Mouse (Mus musculus): ENCODE measurements around the gene Prodh2. TPM values are rescaled to one million over a fixed set of nuclear protein-coding genes. Genes with fewer than 3 reads are reported as not detected.

Prodh2 gene
- not detected in 2 replicates for polyA plus RNA-seq (2014; fragmentation: Nextera tagmentation; extraction: Ambion mirVana)

- no peak within 1 kb of the TSS for H3K4me3 ChIP-seq (ENCODE audit: low read depth, low read length)
- no peaks in the 10 kb centered on the region for H3K9me3 ChIP-seq (ENCODE audit: low read depth, low read length)
- no peak within 1 kb of the TSS; the same call in 1 of the 2 replicates for H3K9ac ChIP-seq
- DNase-seq (no peak), ATAC-seq (ENCODE audit: insufficient read depth) (no peak)
- H3K27me3 ChIP-seq (ENCODE audit: insufficient read depth, low read length), result no peaks in the 10 kb centered on the region
- no peaks in the 10 kb centered on the region for H3K36me3 ChIP-seq (ENCODE audit: insufficient read depth)
- no peak within 1 kb of the TSS for H3K27ac ChIP-seq (ENCODE audit: low read depth)
- TF ChIP-seq CTCF (IDR thresholded peaks at IDR 0.05; ENCODE audit: low read depth), result no peak; the same call in 1 of the 2 replicates
- no peak within 1 kb of the TSS for H3K4me2 ChIP-seq
- WGBS, result 52% methylated on average over 11 of the region's 11 CpGs
- H3K4me1 ChIP-seq (ENCODE audit: insufficient read depth), result no peaks in the 10 kb centered on the region
These were observed at the start of gene Prodh2 for GRCm38 (mm10) chr7:30493401-30493931. Gene Prodh2, plus strand, starts transcription at chr7:30493622.

- peaks cover 13% of the 10 kb centered on the region for H3K27me3 ChIP-seq (ENCODE audit: insufficient read depth, low read length)
- DNase-seq, result peak; percentile 20
These were observed 49.7 kb upstream of the Prodh2 start for GRCm38 (mm10) chr7:30443696-30444095.

GRCm38 (mm10) chr7:30444154-30444970, 49.1 kb upstream of the Prodh2 start:
- under 1% methylated on average over 38 of the region's 38 CpGs for WGBS
- peak overlapping the region; percentile 56 for H3K9ac ChIP-seq
- H3K27ac ChIP-seq (ENCODE audit: low read depth), result no peak overlapping the region
- peak overlapping the region; percentile 86 for H3K4me2 ChIP-seq
- DNase-seq (peak; percentile 73), ATAC-seq (ENCODE audit: insufficient read depth) (peak; percentile 38; the same call in 1 of the 2 replicates)
- H3K4me1 ChIP-seq (ENCODE audit: insufficient read depth), result peaks cover 13% of the 10 kb centered on the region
- peak overlapping the region; percentile 66 for H3K4me3 ChIP-seq (ENCODE audit: low read depth, low read length)
- no peaks in the 10 kb centered on the region for H3K36me3 ChIP-seq (ENCODE audit: insufficient read depth)
- H3K9me3 ChIP-seq (ENCODE audit: low read depth, low read length), result no peaks in the 10 kb centered on the region; the same call in 1 of the 2 replicates
- no peak for TF ChIP-seq CTCF (IDR thresholded peaks at IDR 0.05; ENCODE audit: low read depth)
- H3K27me3 ChIP-seq (ENCODE audit: insufficient read depth, low read length), result peaks cover 13% of the 10 kb centered on the region

More at GRCm38 (mm10) chr7:30443696-30444095, 49.7 kb upstream of the Prodh2 start:
- no peak for ATAC-seq (ENCODE audit: insufficient read depth)
- H3K4me2 ChIP-seq, result peak overlapping the region; percentile 86
- no peak overlapping the region for H3K27ac ChIP-seq (ENCODE audit: low read depth)
- H3K4me1 ChIP-seq (ENCODE audit: insufficient read depth), result peaks cover 13% of the 10 kb centered on the region
- peak overlapping the region; percentile 66; the same call in 1 of the 2 replicates for H3K4me3 ChIP-seq (ENCODE audit: low read depth, low read length)
- WGBS, result 23% methylated on average over 9 of the region's 9 CpGs
- no peak overlapping the region for H3K9ac ChIP-seq
- H3K36me3 ChIP-seq (ENCODE audit: insufficient read depth), result no peaks in the 10 kb centered on the region
- no peak for TF ChIP-seq CTCF (IDR thresholded peaks at IDR 0.05; ENCODE audit: low read depth)
- no peaks in the 10 kb centered on the region; the same call in 1 of the 2 replicates for H3K9me3 ChIP-seq (ENCODE audit: low read depth, low read length)

GRCm38 (mm10) chr7:30444971-30445751, 48.3 kb upstream of the Prodh2 start, which contains the start of gene Aplp1:
Gene Aplp1, minus strand, starts transcription at chr7:30445535.
- peak within 1 kb of the TSS; percentile 56 for H3K9ac ChIP-seq
- TF ChIP-seq CTCF (IDR thresholded peaks at IDR 0.05; ENCODE audit: low read depth), result no peak
- H3K27me3 ChIP-seq (ENCODE audit: insufficient read depth, low read length), result peaks cover 13% of the 10 kb centered on the region
- H3K4me3 ChIP-seq (ENCODE audit: low read depth, low read length), result peak within 1 kb of the TSS; percentile 66
- H3K27ac ChIP-seq (ENCODE audit: low read depth), result peak within 1 kb of the TSS; percentile 24; the same call in 1 of the 2 replicates
- WGBS, result under 1% methylated on average over 72 of the region's 72 CpGs
- ATAC-seq (ENCODE audit: insufficient read depth) (peak; percentile 77), DNase-seq (peak; percentile 74)
- peak within 1 kb of the TSS; percentile 86 for H3K4me2 ChIP-seq
- H3K36me3 ChIP-seq (ENCODE audit: insufficient read depth), result no peaks in the 10 kb centered on the region
- H3K9me3 ChIP-seq (ENCODE audit: low read depth, low read length), result no peaks in the 10 kb centered on the region; the same call in 1 of the 2 replicates
- H3K4me1 ChIP-seq (ENCODE audit: insufficient read depth), result peaks cover 13% of the 10 kb centered on the region

- peaks cover 42% of the 10 kb centered on the region for H3K27me3 ChIP-seq (ENCODE audit: insufficient read depth, low read length)
These were observed 43.2 kb upstream of the Prodh2 start for GRCm38 (mm10) chr7:30450241-30450640.

GRCm38 (mm10) chr7:30453327-30453726, 40.1 kb upstream of the Prodh2 start:
- no peaks in the 10 kb centered on the region for H3K4me1 ChIP-seq (ENCODE audit: insufficient read depth)
- 20% methylated on average over 25 of the region's 25 CpGs for WGBS
- no peaks in the 10 kb centered on the region for H3K36me3 ChIP-seq (ENCODE audit: insufficient read depth)
- no peaks in the 10 kb centered on the region for H3K9me3 ChIP-seq (ENCODE audit: low read depth, low read length)
- no peak overlapping the region for H3K27ac ChIP-seq (ENCODE audit: low read depth)
- TF ChIP-seq CTCF (IDR thresholded peaks at IDR 0.05; ENCODE audit: low read depth), result no peak
- H3K4me2 ChIP-seq, result no peak overlapping the region
- DNase-seq, result no peak
- H3K27me3 ChIP-seq (ENCODE audit: insufficient read depth, low read length), result peaks cover 63% of the 10 kb centered on the region
- ATAC-seq (ENCODE audit: insufficient read depth), result no peak
- no peak overlapping the region for H3K9ac ChIP-seq
- no peak overlapping the region for H3K4me3 ChIP-seq (ENCODE audit: low read depth, low read length)

More at GRCm38 (mm10) chr7:30450241-30450640, 43.2 kb upstream of the Prodh2 start:
- Histone ChIP-seq H3K9ac (no peak overlapping the region), H3K27ac (ENCODE audit: low read depth) (no peak overlapping the region), H3K4me3 (ENCODE audit: low read depth, low read length) (no peak overlapping the region), H3K4me2 (no peak overlapping the region), H3K9me3 (ENCODE audit: low read depth, low read length) (no peaks in the 10 kb centered on the region; the same call in 1 of the 2 replicates), H3K36me3 (ENCODE audit: insufficient read depth) (no peaks in the 10 kb centered on the region), H3K4me1 (ENCODE audit: insufficient read depth) (no peaks in the 10 kb centered on the region)
- WGBS, result 66% methylated on average over 7 of the region's 7 CpGs
- ATAC-seq (ENCODE audit: insufficient read depth) (no peak), DNase-seq (no peak)
- TF ChIP-seq CTCF (IDR thresholded peaks at IDR 0.05; ENCODE audit: low read depth), result no peak

All from lung, embryonic 14.5 days (tissue).